Mouse (Mus musculus) forebrain, embryonic 15.5 days (tissue): ENCODE results near the gene C1qtnf5. TPM values are rescaled to one million over a fixed set of nuclear protein-coding genes. Genes with fewer than 3 reads are reported as not detected.

Experiments used
- ATAC-seq: fragments of 200-750 bp; cut with Nextera tagmentation; replicated peaks from 2 replicates; pipeline ENCODE4 v1.8.0; 2017; ENCODE audit warnings: mild to moderate bottlenecking, moderate TSS enrichment, moderate library complexity
- H3K27ac ChIP-seq: fragments of 300-500 bp; sonication (generic); replicated peaks from 2 replicates; pipeline ENCODE4 v1.5.1; 2015; ENCODE audit warnings: mild to moderate bottlenecking, inconsistent platforms
- H3K27me3 ChIP-seq: fragments of 300-500 bp; sonication (generic); 2 replicates; pipeline ENCODE4 v1.6.1; 2015; ENCODE audit warnings: inconsistent platforms
- H3K36me3 ChIP-seq: fragments of 300-500 bp; sonication (generic); 2 replicates; pipeline ENCODE4 v1.6.1; 2015; ENCODE audit warnings: mild to moderate bottlenecking, inconsistent platforms
- H3K4me1 ChIP-seq: fragments of 300-500 bp; sonication (generic); 2 replicates; pipeline ENCODE4 v1.6.1; 2015; ENCODE audit warnings: inconsistent platforms
- H3K4me2 ChIP-seq: fragments of 300-500 bp; sonication (generic); replicated peaks from 2 replicates; pipeline ENCODE4 v1.6.1; 2015; ENCODE audit warnings: mild to moderate bottlenecking, inconsistent platforms
- H3K4me3 ChIP-seq: fragments of 300-500 bp; sonication (generic); 2 replicates; pipeline ENCODE4 v1.5.1; 2015; ENCODE audit warnings: mild to moderate bottlenecking, inconsistent platforms
- H3K9ac ChIP-seq: fragments of 300-500 bp; sonication (generic); replicated peaks from 2 replicates; pipeline ENCODE4 v1.6.1; 2015; ENCODE audit warnings: mild to moderate bottlenecking, inconsistent platforms
- H3K9me3 ChIP-seq: fragments of 300-500 bp; sonication (generic); 2 replicates; pipeline ENCODE4 v1.6.1; 2016; ENCODE audit warnings: inconsistent platforms
- WGBS: fragments of 180-500 bp; shearing (Covaris S2); methylation state at CpG from one replicate; pipeline ENCODE4 v1.1.7; 2015; ENCODE audit warnings: mixed read lengths; 5-methylcytosine and 5-hydroxymethylcytosine counted together
- polyA plus RNA-seq: library from polyadenylated mRNA; unstranded; fragments of >200 nt; fragmentation: Nextera tagmentation; extraction: Ambion mirVana; gene quantifications from 2 replicates; pipeline ENCODE4 v1.2.1, GENCODE M21; 2015

C1qtnf5 gene
- polyA plus RNA-seq, 1 experiment from 2014 or later: 3.6 TPM

DNA sequence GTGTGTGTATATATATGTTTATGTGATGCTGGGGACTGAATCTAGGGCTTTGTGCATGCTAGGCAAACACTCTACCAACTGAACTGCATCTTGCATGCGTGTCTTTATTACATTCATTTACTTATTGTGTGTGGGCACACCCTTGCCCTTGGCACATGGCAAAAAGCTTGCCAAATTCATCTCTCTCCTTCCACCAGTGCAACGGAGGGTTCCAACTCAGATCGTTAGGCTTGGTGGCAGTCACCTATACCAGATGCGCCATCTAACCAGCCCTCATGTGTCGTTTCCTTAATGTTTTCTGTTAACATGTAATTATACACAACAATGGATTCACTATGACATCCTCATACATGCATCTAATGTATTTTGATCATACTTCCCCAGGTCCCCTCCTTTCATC lies 24.8 kb upstream of the C1qtnf5 start:
- H3K9me3 ChIP-seq: no peaks in the 10 kb centered on the region
- 75% methylated on average over 5 of the region's 5 CpGs for WGBS
- peaks cover 15% of the 10 kb centered on the region; the same call in 1 of the 2 replicates for H3K27me3 ChIP-seq
- no peak overlapping the region for H3K4me2 ChIP-seq
- H3K36me3 ChIP-seq: no peaks in the 10 kb centered on the region
- H3K4me1 ChIP-seq: peaks cover 39% of the 10 kb centered on the region
- no peak overlapping the region for H3K4me3 ChIP-seq
- no peak overlapping the region for H3K27ac ChIP-seq
- ATAC-seq: no peak
- no peak overlapping the region for H3K9ac ChIP-seq

DNA sequence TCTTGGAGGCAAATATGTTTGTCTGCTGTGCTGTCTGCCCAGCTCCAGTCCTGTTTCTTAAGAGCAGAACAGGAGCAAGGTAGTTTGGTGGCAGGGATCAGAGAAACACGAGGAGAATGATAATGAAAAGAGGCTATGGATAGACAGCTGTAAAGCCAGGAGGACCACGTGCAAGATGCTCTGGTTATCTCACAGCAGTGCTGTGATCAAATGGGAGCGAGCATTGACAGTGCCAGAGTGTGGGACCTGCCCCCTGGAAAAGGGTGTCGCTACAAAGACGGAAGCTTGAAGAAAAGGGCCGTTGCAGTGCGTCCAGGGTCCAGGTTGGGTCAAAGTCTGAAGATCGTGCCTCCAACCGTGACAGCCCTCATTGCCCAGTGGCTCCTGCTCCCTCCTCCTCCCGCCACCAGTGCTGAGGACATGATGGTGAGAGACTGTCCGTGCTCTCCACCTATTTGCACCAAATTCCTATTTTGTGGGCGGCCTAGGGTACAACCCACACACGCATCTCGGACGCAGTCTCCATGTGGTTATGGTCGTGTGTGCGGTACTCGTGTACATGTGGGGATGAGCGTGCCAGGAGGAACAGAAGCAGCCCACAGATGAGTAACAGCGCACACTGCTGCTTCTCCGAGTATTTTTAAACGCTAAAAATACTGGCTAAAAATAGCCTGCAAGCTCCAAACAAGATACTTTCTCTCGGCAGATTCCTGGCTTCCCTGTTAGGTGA lies 23.5 kb upstream of the C1qtnf5 start:
- 0 out of 2 replicates have a peak overlapping the region, but pooled peaks have one; percentile 41 for H3K27ac ChIP-seq
- no peak overlapping the region for H3K9ac ChIP-seq
- no peaks in the 10 kb centered on the region for H3K36me3 ChIP-seq
- ATAC-seq: no peak
- peak overlapping the region; percentile 50 for H3K4me3 ChIP-seq
- 10% methylated on average over 23 of the region's 23 CpGs for WGBS
- H3K4me1 ChIP-seq: peaks cover 43% of the 10 kb centered on the region
- no peaks in the 10 kb centered on the region for H3K9me3 ChIP-seq
- peak overlapping the region; percentile 98 for H3K4me2 ChIP-seq
- peaks cover 15% of the 10 kb centered on the region; the same call in 1 of the 2 replicates for H3K27me3 ChIP-seq

DNA sequence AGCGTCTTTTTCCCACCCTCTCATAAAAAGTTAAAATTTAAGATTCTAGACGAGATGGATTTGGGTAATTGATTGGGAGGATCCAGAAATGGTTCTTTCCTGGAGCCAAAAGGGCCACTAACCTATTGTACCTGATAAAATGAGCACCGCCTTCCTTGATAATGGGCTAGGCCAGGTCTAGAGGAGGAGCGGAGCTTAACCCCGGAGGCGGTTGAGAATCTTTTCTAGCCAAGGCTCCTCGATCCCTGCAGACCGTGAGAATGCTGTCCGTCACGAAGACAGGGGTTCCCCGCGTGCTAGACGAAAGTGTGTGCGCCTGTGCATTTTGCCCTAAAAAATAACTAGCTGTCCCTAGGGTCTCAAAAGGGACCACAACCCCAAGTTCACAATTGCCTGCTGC lies 22.8 kb upstream of the C1qtnf5 start:
- WGBS: 3% methylated on average over 14 of the region's 14 CpGs
- Histone ChIP-seq H3K27ac (no peak overlapping the region), H3K4me3 (peak overlapping the region; percentile 50), H3K4me2 (peak overlapping the region; percentile 98), H3K27me3 (peaks cover 15% of the 10 kb centered on the region; the same call in 1 of the 2 replicates), H3K4me1 (peaks cover 37% of the 10 kb centered on the region), H3K36me3 (no peaks in the 10 kb centered on the region), H3K9ac (peak overlapping the region; percentile 52), H3K9me3 (no peaks in the 10 kb centered on the region)
- ATAC-seq: peak; percentile 6; the same call in 1 of the 2 replicates

DNA sequence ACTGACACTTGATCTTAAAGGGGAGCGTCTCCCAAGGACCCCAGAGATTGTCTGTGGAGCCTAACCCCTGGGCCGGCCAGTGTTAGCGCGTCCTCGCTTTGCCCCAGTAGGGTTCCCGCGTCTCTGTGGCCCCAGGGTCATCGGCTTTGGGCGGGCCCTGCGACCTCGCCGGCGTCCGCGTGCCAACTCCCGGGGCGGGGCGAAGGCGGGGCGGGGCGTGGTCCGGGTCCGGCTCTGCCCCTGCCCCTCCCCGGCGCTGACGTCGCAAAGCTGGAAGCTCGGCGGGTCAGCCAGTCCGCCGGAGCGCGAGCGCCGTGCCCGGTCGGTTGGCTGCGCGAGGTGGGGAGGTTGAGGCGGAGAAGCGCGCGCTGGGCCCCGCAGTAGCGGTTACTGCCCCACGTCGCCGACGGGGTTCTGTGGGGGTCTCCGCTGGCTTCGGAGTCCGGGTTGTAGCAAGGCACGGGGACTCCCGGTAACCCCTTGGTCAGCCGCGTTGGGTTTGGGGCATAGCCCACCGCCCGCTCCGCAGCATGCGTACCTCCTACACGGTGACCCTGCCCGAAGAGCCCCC lies 22.3 kb upstream of the C1qtnf5 start:
- H3K4me3 ChIP-seq: peak overlapping the region; percentile 50
- H3K4me2 ChIP-seq: peak overlapping the region; percentile 98
- H3K4me1 ChIP-seq: peaks cover 37% of the 10 kb centered on the region
- peak; percentile 36; the same call in 1 of the 2 replicates for ATAC-seq
- under 1% methylated on average over 62 of the region's 62 CpGs for WGBS
- H3K27me3 ChIP-seq: peaks cover 15% of the 10 kb centered on the region; the same call in 1 of the 2 replicates
- no peaks in the 10 kb centered on the region for H3K9me3 ChIP-seq
- H3K36me3 ChIP-seq: no peaks in the 10 kb centered on the region
- H3K27ac ChIP-seq: no peak overlapping the region
- peak overlapping the region; percentile 52 for H3K9ac ChIP-seq

DNA sequence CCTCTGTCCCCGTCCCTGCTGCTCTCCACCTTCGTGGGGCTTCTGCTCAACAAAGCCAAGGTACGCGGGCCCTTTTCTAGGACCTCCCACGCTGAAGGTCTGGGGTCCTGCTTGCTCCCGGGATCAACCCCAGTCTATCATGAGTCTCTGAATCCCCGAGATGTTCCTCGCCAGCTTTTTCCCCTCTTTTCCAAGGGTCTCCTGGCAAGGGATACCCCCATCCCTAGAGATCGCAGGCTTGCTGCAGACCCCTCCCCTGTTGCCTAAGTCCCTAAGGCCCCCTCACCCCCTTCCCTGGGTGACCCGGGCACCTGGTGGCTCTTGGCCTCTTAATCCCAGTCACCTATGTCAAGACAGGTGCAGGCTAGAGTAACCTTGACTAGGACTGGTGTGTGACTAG lies 21.8 kb upstream of the C1qtnf5 start:
- WGBS: 6% methylated on average over 10 of the region's 10 CpGs
- Histone ChIP-seq H3K4me1 (peaks cover 37% of the 10 kb centered on the region), H3K27me3 (peaks cover 15% of the 10 kb centered on the region; the same call in 1 of the 2 replicates), H3K27ac (no peak overlapping the region), H3K4me3 (peak overlapping the region; percentile 50), H3K4me2 (peak overlapping the region; percentile 98), H3K9me3 (no peaks in the 10 kb centered on the region), H3K9ac (peak overlapping the region; percentile 52), H3K36me3 (no peaks in the 10 kb centered on the region)
- no peak for ATAC-seq

DNA sequence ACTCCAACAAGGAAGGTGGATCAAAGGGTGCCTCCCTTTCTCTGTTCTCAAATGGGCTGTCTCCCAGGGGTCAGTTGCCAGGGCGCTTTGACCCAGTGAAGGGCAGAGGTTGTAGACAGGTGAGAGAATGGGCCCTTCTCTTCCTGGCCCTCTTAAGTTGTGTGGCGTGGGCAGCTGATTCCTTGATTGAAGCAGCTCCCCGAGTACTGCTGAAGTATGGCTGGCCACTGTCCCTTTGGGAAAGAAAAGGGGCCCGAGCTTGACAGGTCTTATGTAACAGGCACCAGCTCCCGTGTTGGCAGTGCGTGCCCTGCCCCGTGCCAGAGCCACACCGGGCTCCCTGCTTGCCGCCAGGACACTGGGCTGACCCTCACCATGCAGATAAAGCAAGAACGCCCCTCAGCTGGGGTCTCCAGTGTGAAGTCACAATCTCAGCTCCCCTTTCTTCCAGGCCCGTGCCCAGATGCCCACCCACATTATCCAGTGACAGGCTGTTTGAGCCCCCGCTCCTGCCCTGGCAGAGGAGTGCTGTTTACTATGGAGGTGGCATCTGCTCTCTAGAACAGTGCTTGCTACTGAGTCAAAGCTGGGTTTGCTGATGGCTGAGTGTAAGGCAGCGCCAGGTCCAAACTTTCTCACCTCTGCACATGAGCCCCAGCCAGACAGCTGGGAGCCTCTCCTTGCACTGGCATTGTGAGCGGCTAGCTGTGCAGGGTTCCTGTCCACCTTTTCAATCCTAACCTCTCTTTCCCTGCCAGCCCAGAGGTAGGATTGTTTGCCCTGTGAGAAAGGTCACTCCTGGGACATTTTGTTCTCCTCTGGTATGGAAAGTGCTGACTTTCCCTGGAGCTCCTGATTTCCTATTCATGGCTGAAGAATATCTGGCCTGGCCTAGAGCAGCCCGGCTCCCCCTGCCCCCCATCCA lies 21.0 kb upstream of the C1qtnf5 start:
- Histone ChIP-seq H3K4me3 (peak overlapping the region; percentile 50; the same call in 1 of the 2 replicates), H3K9me3 (no peaks in the 10 kb centered on the region), H3K4me1 (peaks cover 33% of the 10 kb centered on the region), H3K4me2 (peak overlapping the region; percentile 98; the same call in 1 of the 2 replicates), H3K9ac (no peak overlapping the region), H3K36me3 (no peaks in the 10 kb centered on the region), H3K27me3 (peaks cover 15% of the 10 kb centered on the region; the same call in 1 of the 2 replicates), H3K27ac (no peak overlapping the region)
- WGBS: 61% methylated on average over 15 of the region's 15 CpGs
- no peak for ATAC-seq

DNA sequence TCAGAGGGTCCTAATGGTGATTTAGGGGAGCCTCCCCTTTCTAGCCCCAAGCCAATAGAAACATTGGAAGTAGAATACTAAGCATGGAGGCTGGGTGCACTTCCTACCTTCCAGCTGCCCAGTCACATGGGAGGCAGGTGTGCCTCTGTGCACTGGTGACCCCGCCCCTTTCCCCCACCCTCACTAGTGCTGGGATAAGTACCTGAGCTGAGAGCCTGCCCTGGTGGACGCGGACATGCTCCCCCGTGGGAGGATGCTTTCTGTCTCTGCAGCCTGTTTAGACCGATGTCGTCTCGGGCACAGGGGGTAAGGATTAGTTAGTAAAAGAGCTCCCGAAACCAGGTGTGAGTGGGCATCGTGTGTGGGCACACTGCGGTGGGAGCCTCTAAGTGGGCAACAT lies 20.1 kb upstream of the C1qtnf5 start:
- no peak overlapping the region for H3K4me2 ChIP-seq
- no peak overlapping the region for H3K4me3 ChIP-seq
- no peaks in the 10 kb centered on the region for H3K36me3 ChIP-seq
- H3K4me1 ChIP-seq: peaks cover 29% of the 10 kb centered on the region
- ATAC-seq: no peak
- WGBS: 41% methylated on average over 10 of the region's 10 CpGs
- H3K9me3 ChIP-seq: no peaks in the 10 kb centered on the region
- H3K27me3 ChIP-seq: peaks cover 15% of the 10 kb centered on the region; the same call in 1 of the 2 replicates
- H3K27ac ChIP-seq: no peak overlapping the region
- H3K9ac ChIP-seq: no peak overlapping the region

DNA sequence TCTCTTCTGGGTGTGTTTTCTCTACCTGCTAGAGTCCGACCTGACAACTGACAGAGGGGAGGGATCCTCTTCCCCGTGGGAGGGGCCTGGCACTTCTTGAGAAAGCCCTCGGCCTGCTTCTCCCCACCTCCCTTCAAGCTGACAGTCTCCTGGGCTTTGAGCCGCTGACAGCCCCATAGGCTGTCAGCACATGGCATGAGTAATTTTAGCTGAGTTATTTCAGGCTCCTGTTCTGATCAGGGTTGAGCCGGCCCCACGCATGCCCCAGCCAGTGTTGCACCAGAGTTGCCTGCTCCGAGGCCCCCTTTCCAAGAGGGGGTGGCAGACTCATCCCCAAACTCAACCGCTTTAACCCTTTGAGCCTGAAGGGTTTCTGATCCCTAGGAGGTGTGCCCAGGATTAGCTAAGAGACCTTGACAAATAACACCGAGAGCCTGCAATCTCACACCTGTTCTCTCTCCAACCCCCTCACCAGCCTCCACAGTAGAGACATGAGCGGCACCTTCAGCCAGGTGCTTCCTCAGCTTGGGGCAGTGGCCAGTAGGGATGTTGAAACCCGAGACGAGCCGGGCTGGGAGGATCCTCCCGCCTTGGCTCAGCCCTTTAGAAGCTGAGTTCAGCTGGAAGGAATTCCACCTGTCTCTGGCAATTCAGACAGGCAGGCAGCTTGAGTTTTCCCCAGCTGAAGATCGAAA lies 19.1 kb upstream of the C1qtnf5 start:
- peaks cover 11% of the 10 kb centered on the region; the same call in 1 of the 2 replicates for H3K27me3 ChIP-seq
- H3K4me1 ChIP-seq: peaks cover 29% of the 10 kb centered on the region
- no peak for ATAC-seq
- no peaks in the 10 kb centered on the region for H3K9me3 ChIP-seq
- H3K4me2 ChIP-seq: no peak overlapping the region
- no peak overlapping the region for H3K9ac ChIP-seq
- H3K36me3 ChIP-seq: no peaks in the 10 kb centered on the region
- no peak overlapping the region for H3K4me3 ChIP-seq
- H3K27ac ChIP-seq: no peak overlapping the region
- 12% methylated on average over 15 of the region's 15 CpGs for WGBS

DNA sequence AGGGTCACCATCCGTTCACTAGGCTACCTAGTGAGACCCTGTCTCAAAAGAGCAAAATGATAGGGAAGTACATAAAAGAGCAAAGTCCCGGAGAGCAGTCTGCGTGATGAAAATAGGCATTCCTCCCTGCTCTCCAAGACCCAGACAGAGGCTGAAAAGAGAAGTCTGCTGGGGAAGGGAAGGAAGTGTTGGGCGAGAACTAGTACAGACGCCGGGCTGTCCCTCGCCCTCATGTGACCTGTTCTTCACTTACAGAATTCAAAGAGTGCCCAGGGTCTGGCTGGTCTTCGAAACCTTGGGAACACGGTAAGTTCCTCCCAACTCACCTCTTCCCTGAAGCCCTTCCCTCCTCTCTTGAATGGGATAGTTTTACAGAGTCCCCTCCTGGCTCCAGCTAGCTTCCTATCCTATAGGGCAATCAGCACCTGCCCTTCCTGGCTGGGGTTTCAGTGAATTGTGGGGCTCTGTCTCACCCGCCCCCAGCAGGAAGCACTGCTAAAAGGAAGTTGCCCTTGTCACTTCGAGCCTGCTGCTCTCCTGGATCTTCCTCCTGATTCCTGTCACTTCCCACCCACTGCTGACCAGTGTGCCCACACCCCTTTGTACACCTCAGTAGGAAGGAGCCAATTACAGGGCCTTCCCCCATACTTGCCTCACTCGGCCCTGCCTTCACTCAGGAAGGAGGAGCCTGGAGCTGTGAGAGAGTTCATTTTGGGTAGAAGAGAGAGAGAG lies 18.0 kb upstream of the C1qtnf5 start:
- no peak overlapping the region for H3K4me2 ChIP-seq
- no peaks in the 10 kb centered on the region for H3K9me3 ChIP-seq
- no peak overlapping the region for H3K9ac ChIP-seq
- no peak overlapping the region for H3K4me3 ChIP-seq
- H3K27ac ChIP-seq: no peak overlapping the region
- H3K4me1 ChIP-seq: peaks cover 23% of the 10 kb centered on the region
- peaks cover 9% of the 10 kb centered on the region; the same call in 1 of the 2 replicates for H3K27me3 ChIP-seq
- no peak for ATAC-seq
- no peaks in the 10 kb centered on the region for H3K36me3 ChIP-seq
- 69% methylated on average over 12 of the region's 12 CpGs for WGBS

DNA sequence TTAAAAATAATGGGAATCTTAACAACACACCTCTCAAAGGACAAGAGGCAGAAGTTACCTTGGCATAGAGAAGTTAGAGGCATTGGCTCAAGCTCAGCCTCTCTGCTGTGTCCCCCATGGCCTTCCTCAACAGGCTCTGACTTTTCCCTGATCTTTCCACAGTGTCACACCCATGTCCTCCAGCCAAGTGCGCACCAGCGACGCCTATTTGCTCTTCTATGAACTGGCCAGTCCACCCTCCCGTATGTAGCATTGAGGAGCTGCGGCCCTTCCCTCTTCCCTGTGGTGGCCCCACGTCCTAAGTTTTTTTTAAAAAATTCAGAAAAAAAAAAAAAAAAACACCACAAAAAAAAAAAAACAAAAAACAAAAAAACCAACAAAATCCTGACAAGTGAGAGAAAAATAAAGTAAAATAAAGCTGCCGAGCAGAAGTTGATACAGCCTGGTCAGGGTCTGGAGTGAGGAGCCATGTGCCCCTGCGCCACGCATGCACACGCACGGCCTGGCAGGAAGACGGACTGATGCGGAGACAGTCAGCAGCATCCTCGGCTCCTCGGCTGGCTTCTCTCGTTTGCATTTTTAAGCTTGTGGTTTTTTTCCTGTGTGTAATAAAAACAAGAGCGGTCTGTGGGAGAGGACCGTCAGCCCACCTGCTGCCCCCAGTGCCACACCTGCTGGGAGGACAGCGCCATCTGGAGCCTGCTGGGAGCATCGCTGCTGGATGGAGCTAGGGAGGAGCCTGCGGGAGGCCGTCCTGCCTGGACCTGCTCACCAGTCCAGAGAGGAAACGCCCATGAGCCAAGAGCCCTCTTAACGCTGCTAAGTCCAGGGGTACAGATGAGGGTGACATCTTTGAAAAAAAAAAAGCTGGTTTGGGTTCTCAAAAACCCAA lies 13.2 kb upstream of the C1qtnf5 start:
- peak; percentile 55; the same call in 1 of the 2 replicates for ATAC-seq
- WGBS: 32% methylated on average over 24 of the region's 24 CpGs
- 0 out of 2 replicates have a peak overlapping the region, but pooled peaks have one; percentile 14 for H3K9ac ChIP-seq

More for the DNA sequence above, 13.2 kb upstream of the C1qtnf5 start:
- H3K4me3 ChIP-seq: peak overlapping the region; percentile 16; the same call in 1 of the 2 replicates
- no peaks in the 10 kb centered on the region for H3K27me3 ChIP-seq
- peak overlapping the region; percentile 41 for H3K4me2 ChIP-seq
- H3K27ac ChIP-seq: no peak overlapping the region
- H3K4me1 ChIP-seq: peaks cover 17% of the 10 kb centered on the region
- no peaks in the 10 kb centered on the region for H3K36me3 ChIP-seq
- no peaks in the 10 kb centered on the region for H3K9me3 ChIP-seq
